Mouse (Mus musculus) adrenal gland, postnatal 36 days (tissue): ENCODE results near the gene Capn1. TPM values are rescaled to one million over a fixed set of nuclear protein-coding genes. Genes with fewer than 3 reads are reported as not detected.
"Not testable (repeated sequence)": the region's sequence is repeated elsewhere in the genome, so short reads cannot be mapped to it uniquely, and the experiment has no call there.

Experiments
- DNase-seq, 2 experiments: peaks; one replicate each; pipeline ENCODE4 v3.0.0; 2021; ENCODE audit warnings: mixed read lengths in 1 of 2
- long read RNA-seq, 2 experiments: library from polyadenylated mRNA; stranded (forward); transcript quantifications; one replicate each; pipeline ENCODE4 v2.0.0; 2021; ENCODE audit warnings: borderline sequencing depth in 2 of 2
- total RNA-seq, 2 experiments: library from RNA; stranded (reverse); gene quantifications; 2 replicates each; pipeline ENCODE4 v1.2.3; 2021

The Capn1 gene
- 10 to 100 TPM; 27.9 to 35.6 TPM for total RNA-seq
- long read RNA-seq, experiment 1, partial matches to known transcripts: 9 of 20 reads
- long read RNA-seq, experiment 1, other reads (novel, unspliced or antisense): 11 of 20 reads
- long read RNA-seq, experiment 2, partial matches to known transcripts: 1 of 10 reads
- long read RNA-seq, experiment 2, other reads (novel, unspliced or antisense): 9 of 10 reads

DNA sequence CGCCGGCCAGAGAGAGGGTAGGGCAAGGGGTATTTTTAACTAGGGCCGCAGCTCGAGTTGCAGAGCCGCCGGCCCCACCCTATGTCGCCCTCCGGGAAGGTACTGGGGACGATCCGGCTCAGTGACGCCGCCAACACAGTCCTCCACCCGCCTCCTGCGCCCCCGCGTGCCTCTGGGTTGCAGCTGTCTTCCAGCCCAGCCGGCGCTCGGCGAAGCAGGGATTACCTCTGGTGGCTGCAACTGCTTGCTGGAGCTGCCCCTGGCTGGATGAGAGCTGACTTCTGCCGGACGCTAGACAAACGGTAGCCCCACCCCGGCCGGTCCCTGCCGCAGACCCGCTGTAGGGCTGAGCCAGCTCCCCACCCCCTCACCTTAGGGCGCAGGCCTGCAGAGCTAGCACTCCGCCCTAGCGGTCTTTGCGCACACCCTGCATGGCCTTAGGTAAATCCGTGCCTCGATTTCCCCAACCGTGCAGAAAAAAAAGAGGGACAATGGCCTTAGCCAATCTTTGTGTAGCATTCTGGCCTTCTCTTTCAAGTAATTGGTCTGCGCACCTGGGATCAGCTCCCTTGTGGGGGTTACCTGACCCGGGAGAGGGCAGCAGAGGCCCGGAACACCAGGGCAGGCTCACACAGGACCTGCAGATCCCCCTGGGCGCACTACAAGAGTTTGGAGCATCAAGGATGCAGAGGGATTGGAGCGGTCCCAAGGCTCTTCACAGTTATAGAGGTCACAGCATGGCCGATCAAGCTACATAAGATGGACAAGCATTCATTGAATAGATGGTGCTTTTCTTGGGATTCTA, at the start of gene Capn1:
TSS of gene Capn1 (minus strand) at position 387 of the 805 bp plus-strand sequence.
- DNase-seq: peak; percentile 83 to 86

- DNase-seq: no peak
Measured at GRCm38 (mm10) chr19:6063081-6063480, 47.4 kb upstream of the Capn1 start.

- no peak for DNase-seq
Measured at GRCm38 (mm10) chr19:6062418-6062817, 46.7 kb upstream of the Capn1 start.

- DNase-seq: peak; percentile 53 to 65
Measured at GRCm38 (mm10) chr19:6061641-6062302, 46.1 kb upstream of the Capn1 start.

- peak; percentile 94 for DNase-seq
Measured at GRCm38 (mm10) chr19:6061021-6061533, 45.4 kb upstream of the Capn1 start, which contains the start of gene Znhit2. Gene Znhit2, plus strand, starts transcription at chr19:6061192.

DNA sequence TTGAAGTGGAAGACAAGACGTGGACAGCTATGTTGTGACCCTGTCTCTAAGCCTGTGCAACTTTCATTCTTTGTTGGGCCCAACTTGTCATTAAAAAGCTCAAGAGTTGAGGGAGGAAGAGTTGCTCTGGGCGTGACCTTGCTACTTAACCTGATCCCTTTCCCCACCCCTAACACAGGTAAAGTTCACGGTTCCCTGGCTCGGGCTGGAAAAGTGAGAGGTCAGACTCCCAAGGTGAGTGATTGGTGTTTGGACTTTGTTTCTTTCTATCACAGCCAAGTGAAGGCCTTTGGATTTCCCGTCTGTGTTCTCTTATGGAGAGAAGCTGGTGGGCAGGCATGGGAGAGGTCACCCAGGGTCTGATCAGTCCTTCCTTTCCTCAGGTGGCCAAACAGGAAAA, 43.3 kb upstream of the Capn1 start:
- no peak for DNase-seq

DNA sequence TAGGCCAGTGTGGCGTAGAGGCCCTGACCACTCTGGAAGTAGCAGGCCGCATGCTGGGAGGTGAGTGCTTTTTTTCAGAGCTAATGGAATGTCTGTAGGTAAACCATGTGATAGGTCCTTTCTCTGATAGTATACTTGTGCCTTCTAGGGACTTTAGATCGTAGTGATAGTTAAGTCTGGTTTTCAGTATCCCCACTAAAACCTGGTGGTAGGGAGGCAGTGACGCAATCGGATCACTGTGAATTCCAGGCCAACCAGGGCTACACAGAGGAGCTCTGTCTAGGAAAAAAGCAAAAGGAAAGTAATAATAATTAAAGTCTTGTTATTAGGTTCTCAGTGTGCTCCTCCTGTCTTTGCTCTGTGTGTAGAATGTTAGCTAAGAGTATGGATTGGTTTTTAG, 42.8 kb upstream of the Capn1 start:
- no peak for DNase-seq

DNA sequence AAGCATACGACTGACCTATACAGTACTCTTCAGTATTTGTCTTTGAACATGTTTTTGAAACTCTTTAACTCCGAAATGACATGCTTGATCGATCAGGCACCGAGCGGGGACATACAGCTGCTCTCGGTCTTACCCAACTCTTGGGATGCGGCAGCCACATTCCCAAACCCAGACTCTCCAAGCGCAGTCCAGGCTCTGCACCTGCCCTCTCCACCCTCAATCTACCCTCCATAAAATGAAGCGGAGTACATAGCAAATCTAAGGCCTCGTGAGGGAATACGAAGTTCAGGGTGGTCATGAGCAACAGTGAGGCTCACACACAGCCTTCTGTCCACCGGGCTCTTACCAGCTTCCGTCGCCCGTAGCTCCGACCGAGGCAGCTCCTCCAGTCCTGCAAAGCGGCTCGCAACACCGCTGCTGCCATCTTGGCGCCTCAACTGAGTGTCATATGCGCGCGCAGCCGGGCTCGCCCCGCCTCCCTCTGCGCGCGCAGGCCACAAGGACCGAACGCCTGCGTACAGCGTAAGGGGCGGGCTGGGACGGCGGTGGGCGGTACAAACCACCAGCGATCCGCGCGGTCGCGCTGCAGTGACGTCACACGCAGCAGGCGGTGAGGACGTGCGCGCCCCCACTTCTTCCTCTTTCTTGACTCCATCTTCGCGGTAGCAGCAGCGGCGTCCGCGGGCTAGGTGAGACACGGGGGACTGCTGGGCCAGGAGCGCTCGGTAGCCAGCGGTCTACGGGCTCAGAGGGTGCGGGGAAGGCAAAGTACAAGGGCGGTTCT, 41.8 kb upstream of the Capn1 start, which contains the start of the genes Mrpl49 and Fau:
TSS of gene Mrpl49 (minus strand) at position 473 of the 784 bp plus-strand sequence.
TSS of gene Fau (plus strand) at position 532 of the 784 bp plus-strand sequence.
- peak; percentile 99 for DNase-seq

DNA sequence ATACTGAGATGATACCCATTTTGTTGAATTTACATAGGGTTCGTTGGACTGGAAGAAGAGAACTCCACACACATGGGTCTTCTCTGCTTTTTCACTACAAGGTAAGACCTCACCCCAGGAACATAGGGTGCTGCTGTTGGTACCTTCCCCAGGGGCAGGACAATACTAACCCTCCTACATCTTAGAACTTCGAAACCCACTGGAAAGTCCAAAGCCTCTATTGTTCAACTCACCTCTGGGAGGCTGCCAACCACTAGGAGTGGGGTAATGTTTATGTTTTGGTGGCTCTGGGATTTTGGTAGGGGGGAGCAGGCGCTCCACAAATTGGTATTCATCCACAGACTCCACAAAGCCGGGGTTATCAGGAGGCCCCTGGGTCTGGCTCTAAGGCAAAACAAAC, 41.0 kb upstream of the Capn1 start:
- no peak for DNase-seq

- DNase-seq: no peak
Measured at GRCm38 (mm10) chr19:6054296-6054695, 38.6 kb upstream of the Capn1 start.

GRCm38 (mm10) chr19:6052516-6052915, 36.8 kb upstream of the Capn1 start:
- peak in 1 of 2 experiments; percentile 24 for DNase-seq

- DNase-seq: no peak
Measured at GRCm38 (mm10) chr19:6048681-6049410, 33.1 kb upstream of the Capn1 start.

DNA sequence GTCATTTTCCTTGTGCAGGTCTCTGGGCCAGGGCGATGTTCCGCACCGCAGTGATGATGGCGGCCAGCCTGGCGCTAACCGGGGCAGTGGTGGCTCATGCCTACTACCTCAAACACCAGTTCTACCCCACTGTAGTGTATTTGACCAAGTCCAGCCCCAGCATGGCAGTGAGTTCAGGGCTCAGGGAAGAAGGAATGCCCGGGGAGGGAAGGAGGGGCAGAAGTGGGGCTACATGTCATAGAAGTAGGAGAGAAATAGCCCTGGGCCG, 32.1 kb upstream of the Capn1 start:
- no peak for DNase-seq

- peak; percentile 14 to 38 for DNase-seq
Measured at GRCm38 (mm10) chr19:6047154-6047898, 31.6 kb upstream of the Capn1 start.

GRCm38 (mm10) chr19:6046294-6047153, 30.8 kb upstream of the Capn1 start, which contains the start of gene Syvn1:
Gene Syvn1, plus strand, starts transcription at chr19:6046576.
- DNase-seq: peak; percentile 92 to 93

DNA sequence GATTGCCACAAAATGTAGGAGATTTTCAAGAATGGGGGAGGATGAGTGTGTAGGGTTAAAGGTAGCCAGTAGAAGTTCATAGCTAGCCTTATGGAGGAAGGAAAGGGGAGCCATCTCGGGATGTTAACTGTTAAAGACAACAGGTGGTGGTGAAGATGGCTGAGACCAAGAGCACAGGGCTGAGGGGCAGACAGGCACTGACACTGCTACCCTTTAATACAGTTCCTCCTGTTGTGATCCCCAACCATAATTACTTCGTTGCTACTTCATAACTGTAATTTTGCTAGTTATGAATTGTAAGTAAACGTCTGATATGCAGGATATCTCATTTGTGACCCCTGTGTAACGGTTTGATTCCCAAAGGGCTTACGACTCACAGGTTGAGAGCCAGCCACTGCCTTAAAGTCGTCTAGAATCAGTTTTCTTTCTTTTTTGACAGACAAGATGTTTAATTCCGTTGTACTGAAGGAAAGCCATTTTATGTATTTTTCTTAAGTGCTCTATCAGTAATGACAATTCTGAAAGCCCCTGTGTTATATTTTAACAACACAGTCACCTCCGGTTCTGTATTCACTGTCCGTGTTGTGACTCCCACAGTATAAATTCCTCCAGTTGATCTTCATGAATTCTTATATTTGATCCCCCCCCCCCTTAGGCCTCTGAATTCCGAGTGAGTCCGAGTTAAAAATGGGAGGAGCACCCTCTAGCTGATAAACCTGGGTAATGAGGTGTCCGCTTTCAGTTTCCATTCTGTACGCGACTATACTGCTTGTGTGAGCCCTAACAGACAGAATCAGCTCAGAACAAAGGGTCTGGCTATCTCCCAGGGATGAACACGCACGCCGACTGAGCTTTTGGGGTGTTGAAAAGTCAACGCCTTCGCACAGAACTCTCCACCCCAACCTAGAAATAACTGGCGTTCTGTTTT, 29.9 kb upstream of the Capn1 start:
- no peak for DNase-seq

DNA sequence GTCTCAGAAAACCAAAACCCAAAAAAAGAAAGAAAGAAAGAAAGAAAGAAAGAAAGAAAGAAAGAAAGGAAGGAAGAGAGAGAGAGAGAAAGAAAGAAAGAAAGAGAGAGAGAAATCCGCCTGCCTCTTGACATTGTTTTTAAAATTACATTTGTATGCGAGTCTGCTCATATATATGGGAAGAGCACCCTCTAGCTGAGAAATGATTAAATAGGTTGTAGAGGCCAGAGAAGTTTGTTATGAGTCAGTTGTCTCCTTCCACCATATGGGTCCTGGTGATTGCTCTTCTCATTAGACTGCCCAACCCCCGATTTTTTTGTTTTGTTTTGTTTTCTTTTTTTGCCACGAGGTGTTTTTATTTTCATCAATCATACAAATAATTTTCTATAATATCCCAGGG, 28.4 kb upstream of the Capn1 start:
- not testable (repeated sequence) for DNase-seq

GRCm38 (mm10) chr19:6042293-6042692, 26.6 kb upstream of the Capn1 start:
- no peak for DNase-seq
